Mouse (Mus musculus): ENCODE measurements around the gene Misp. TPM values are rescaled to one million over a fixed set of nuclear protein-coding genes. Genes with fewer than 3 reads are reported as not detected.

Misp gene
- polyA plus RNA-seq, 1 experiment from 2014 or later, result 2.5 TPM

Small RNA genes within 50 kb of the gene (microRNA-seq; reads per million reads assigned to microRNA genes)
- not detected for gene Mir6910

Other genes with a start within 250 kb of the Misp start
- gene Theg, start 233.7 kb upstream of the Misp start, polyA plus RNA-seq (2015; fragmentation: Nextera tagmentation; extraction: Ambion mirVana), result not detected in 2 replicates
- gene C2cd4c, start 207.0 kb upstream of the Misp start, polyA plus RNA-seq (2015; fragmentation: Nextera tagmentation; extraction: Ambion mirVana), result not detected in 2 replicates
- 11.7 and 13.7 TPM in 2 replicates for gene Shc2, start 183.1 kb upstream of the Misp start, polyA plus RNA-seq (2015; fragmentation: Nextera tagmentation; extraction: Ambion mirVana)
- gene Odf3l2, start 175.3 kb upstream of the Misp start, polyA plus RNA-seq (2015; fragmentation: Nextera tagmentation; extraction: Ambion mirVana), result not detected in 2 replicates
- 11.3 and 11.8 TPM in 2 replicates for gene Madcam1, start 156.4 kb upstream of the Misp start, polyA plus RNA-seq (2015; fragmentation: Nextera tagmentation; extraction: Ambion mirVana)
- gene Tpgs1, start 151.6 kb upstream of the Misp start, polyA plus RNA-seq (2015; fragmentation: Nextera tagmentation; extraction: Ambion mirVana), result 58.1 and 62.1 TPM in 2 replicates
- 102 and 106 TPM in 2 replicates for gene Cdc34, start 138.8 kb upstream of the Misp start, polyA plus RNA-seq (2015; fragmentation: Nextera tagmentation; extraction: Ambion mirVana)
- gene Gzmm, start 132.0 kb upstream of the Misp start, polyA plus RNA-seq (2015; fragmentation: Nextera tagmentation; extraction: Ambion mirVana), result 0.81 and 0.84 TPM in 2 replicates
- gene Bsg, start 116.5 kb upstream of the Misp start, polyA plus RNA-seq (2015; fragmentation: Nextera tagmentation; extraction: Ambion mirVana), result 703 and 715 TPM in 2 replicates
- 0.10 and 0.12 TPM in 2 replicates for gene Hcn2, start 104.4 kb upstream of the Misp start, polyA plus RNA-seq (2015; fragmentation: Nextera tagmentation; extraction: Ambion mirVana)
- gene Polrmt, start 74.4 kb upstream of the Misp start, polyA plus RNA-seq (2015; fragmentation: Nextera tagmentation; extraction: Ambion mirVana), result 42.8 and 50.9 TPM in 2 replicates
- 0.54 and 0.80 TPM in 2 replicates for gene Fgf22, start 65.9 kb upstream of the Misp start, polyA plus RNA-seq (2015; fragmentation: Nextera tagmentation; extraction: Ambion mirVana)
- 79.2 and 96.5 TPM in 2 replicates for gene Rnf126, start 54.0 kb upstream of the Misp start, polyA plus RNA-seq (2015; fragmentation: Nextera tagmentation; extraction: Ambion mirVana)
- 7.5 and 8.3 TPM in 2 replicates for gene Fstl3, start 43.7 kb upstream of the Misp start, polyA plus RNA-seq (2015; fragmentation: Nextera tagmentation; extraction: Ambion mirVana)
- gene Prss57, start 30.0 kb upstream of the Misp start, polyA plus RNA-seq (2015; fragmentation: Nextera tagmentation; extraction: Ambion mirVana), result not detected in 2 replicates
- gene Palm, start 27.4 kb upstream of the Misp start, polyA plus RNA-seq (2015; fragmentation: Nextera tagmentation; extraction: Ambion mirVana), result 105 and 112 TPM in 2 replicates
- 386 and 390 TPM in 2 replicates for gene Ptbp1, start 33.4 kb downstream of the Misp start, polyA plus RNA-seq (2015; fragmentation: Nextera tagmentation; extraction: Ambion mirVana)
- gene Prtn3, start 53.5 kb downstream of the Misp start, polyA plus RNA-seq (2015; fragmentation: Nextera tagmentation; extraction: Ambion mirVana), result 7.3 and 8.5 TPM in 2 replicates
- gene Plppr3, start 53.6 kb downstream of the Misp start, polyA plus RNA-seq (2015; fragmentation: Nextera tagmentation; extraction: Ambion mirVana), result 126 and 138 TPM in 2 replicates
- gene Elane, start 65.3 kb downstream of the Misp start, polyA plus RNA-seq (2015; fragmentation: Nextera tagmentation; extraction: Ambion mirVana), result 1.9 TPM in 1 of 2 replicates, not detected in the other
- not detected in 2 replicates for gene Cfd, start 69.9 kb downstream of the Misp start, polyA plus RNA-seq (2015; fragmentation: Nextera tagmentation; extraction: Ambion mirVana)
- gene Med16, start 87.9 kb downstream of the Misp start, polyA plus RNA-seq (2015; fragmentation: Nextera tagmentation; extraction: Ambion mirVana), result 47.6 and 49.3 TPM in 2 replicates
- 8.1 and 29.9 TPM in 2 replicates for gene Gm26602, start 89.9 kb downstream of the Misp start, polyA plus RNA-seq (2015; fragmentation: Nextera tagmentation; extraction: Ambion mirVana)
- 0.98 and 1.3 TPM in 2 replicates for gene Kiss1r, start 96.0 kb downstream of the Misp start, polyA plus RNA-seq (2015; fragmentation: Nextera tagmentation; extraction: Ambion mirVana)
- gene R3hdm4, start 100.2 kb downstream of the Misp start, polyA plus RNA-seq (2015; fragmentation: Nextera tagmentation; extraction: Ambion mirVana), result 190 and 206 TPM in 2 replicates
- gene Arid3a, start 106.1 kb downstream of the Misp start, polyA plus RNA-seq (2015; fragmentation: Nextera tagmentation; extraction: Ambion mirVana), result 5.3 and 6.9 TPM in 2 replicates
- 97.7 and 106 TPM in 2 replicates for gene Wdr18, start 139.2 kb downstream of the Misp start, polyA plus RNA-seq (2015; fragmentation: Nextera tagmentation; extraction: Ambion mirVana)
- gene Grin3b, start 149.7 kb downstream of the Misp start, polyA plus RNA-seq (2015; fragmentation: Nextera tagmentation; extraction: Ambion mirVana), result 0.52 and 0.83 TPM in 2 replicates
- gene Tmem259, start 163.3 kb downstream of the Misp start, polyA plus RNA-seq (2015; fragmentation: Nextera tagmentation; extraction: Ambion mirVana), result 15.4 and 17.0 TPM in 2 replicates
- 298 and 319 TPM in 2 replicates for gene Cnn2, start 167.6 kb downstream of the Misp start, polyA plus RNA-seq (2015; fragmentation: Nextera tagmentation; extraction: Ambion mirVana)
- gene Abca7, start 175.5 kb downstream of the Misp start, polyA plus RNA-seq (2015; fragmentation: Nextera tagmentation; extraction: Ambion mirVana), result 2.2 and 2.6 TPM in 2 replicates
- gene Arhgap45, start 195.7 kb downstream of the Misp start, polyA plus RNA-seq (2015; fragmentation: Nextera tagmentation; extraction: Ambion mirVana), result 3.9 and 4.6 TPM in 2 replicates
- 247 and 265 TPM in 2 replicates for gene Polr2e, start 218.8 kb downstream of the Misp start, polyA plus RNA-seq (2015; fragmentation: Nextera tagmentation; extraction: Ambion mirVana)
- gene Gpx4, start 226.2 kb downstream of the Misp start, polyA plus RNA-seq (2015; fragmentation: Nextera tagmentation; extraction: Ambion mirVana), result 445 and 488 TPM in 2 replicates

All from embryonic facial prominence, embryonic 13.5 days (tissue).